Mouse (Mus musculus): ENCODE measurements around the gene Mef2b. TPM values are rescaled to one million over a fixed set of nuclear protein-coding genes. Genes with fewer than 3 reads are reported as not detected.
"Not testable (repeated sequence)": the region's sequence is repeated elsewhere in the genome, so short reads cannot be mapped to it uniquely, and the experiment has no call there.

Gene Mef2b
- polyA plus RNA-seq, 1 experiment from 2014 or later: 0.10 TPM

- peak overlapping the region; percentile 77 for H3K9ac ChIP-seq (ENCODE audit: low read length)
- WGBS: 2% methylated on average over 31 of the region's 31 CpGs
- peak overlapping the region; percentile 62 for H3K4me3 ChIP-seq (ENCODE audit: low read depth, low read length)
- H3K36me3 ChIP-seq (ENCODE audit: control insufficient read depth, insufficient read depth, low read length): no peaks in the 10 kb centered on the region
- peak overlapping the region; percentile 96 for H3K4me2 ChIP-seq (replicated peaks; ENCODE audit: low read depth)
- H3K27ac ChIP-seq (replicated peaks): peak overlapping the region; percentile 83
- no peaks in the 10 kb centered on the region for H3K9me3 ChIP-seq (ENCODE audit: control insufficient read depth, low read length)
- ATAC-seq (ENCODE audit: low FRiP score, low TSS enrichment) (peak; percentile 0; the same call in 1 of the 2 replicates), DNase-seq (ENCODE audit: low spot score) (no peak)
- H3K4me1 ChIP-seq (replicated peaks; ENCODE audit: control insufficient read depth, insufficient read depth): no peaks in the 10 kb centered on the region
- TF ChIP-seq EP300 (optimal IDR thresholded peaks at IDR 0.05) (no peak), CTCF (IDR thresholded peaks at IDR 0.05; ENCODE audit: low read depth) (no peak)
- no peaks in the 10 kb centered on the region for H3K27me3 ChIP-seq (ENCODE audit: control insufficient read depth, insufficient read depth, low read length)
Observed at GRCm38 (mm10) chr8:70211726-70212111, 72.2 kb downstream of the Mef2b start.

- ATAC-seq (ENCODE audit: low FRiP score, low TSS enrichment): peak; percentile 98
- Histone ChIP-seq H3K4me1 (replicated peaks; ENCODE audit: control insufficient read depth, insufficient read depth) (no peaks in the 10 kb centered on the region), H3K9me3 (ENCODE audit: control insufficient read depth, low read length) (no peaks in the 10 kb centered on the region), H3K4me3 (ENCODE audit: low read depth, low read length) (peak within 1 kb of the TSS; percentile 62), H3K4me2 (replicated peaks; ENCODE audit: low read depth) (peak within 1 kb of the TSS; percentile 96), H3K27ac (replicated peaks) (peak within 1 kb of the TSS; percentile 83), H3K27me3 (ENCODE audit: control insufficient read depth, insufficient read depth, low read length) (no peaks in the 10 kb centered on the region), H3K9ac (ENCODE audit: low read length) (peak within 1 kb of the TSS; percentile 77), H3K36me3 (ENCODE audit: control insufficient read depth, insufficient read depth, low read length) (no peaks in the 10 kb centered on the region)
- peak; percentile 98 for DNase-seq (ENCODE audit: low spot score)
- WGBS: under 1% methylated on average over 60 of the region's 66 CpGs
- TF ChIP-seq CTCF (IDR thresholded peaks at IDR 0.05; ENCODE audit: low read depth) (peak; percentile 12; the same call in 1 of the 2 replicates), EP300 (optimal IDR thresholded peaks at IDR 0.05) (no peak)
Observed at GRCm38 (mm10) chr8:70212112-70213055, 72.9 kb downstream of the Mef2b start, which contains the start of gene Slc25a42. Slc25a42 (minus strand) TSS chr8:70212305.

GRCm38 (mm10) chr8:70214411-70214810 lies 74.9 kb downstream of the Mef2b start:
- H3K4me3 ChIP-seq (ENCODE audit: low read depth, low read length): no peak overlapping the region
- no peak overlapping the region for H3K4me2 ChIP-seq (replicated peaks; ENCODE audit: low read depth)
- DNase-seq (ENCODE audit: low spot score) (no peak), ATAC-seq (ENCODE audit: low FRiP score, low TSS enrichment) (no peak)
- no peaks in the 10 kb centered on the region for H3K4me1 ChIP-seq (replicated peaks; ENCODE audit: control insufficient read depth, insufficient read depth)
- no peak overlapping the region for H3K27ac ChIP-seq (replicated peaks)
- WGBS: 65% methylated on average over 3 of the region's 3 CpGs
- TF ChIP-seq EP300 (optimal IDR thresholded peaks at IDR 0.05) (no peak), CTCF (IDR thresholded peaks at IDR 0.05; ENCODE audit: low read depth) (no peak)
- no peaks in the 10 kb centered on the region for H3K27me3 ChIP-seq (ENCODE audit: control insufficient read depth, insufficient read depth, low read length)
- H3K36me3 ChIP-seq (ENCODE audit: control insufficient read depth, insufficient read depth, low read length): no peaks in the 10 kb centered on the region
- H3K9me3 ChIP-seq (ENCODE audit: control insufficient read depth, low read length): no peaks in the 10 kb centered on the region
- no peak overlapping the region for H3K9ac ChIP-seq (ENCODE audit: low read length)

GRCm38 (mm10) chr8:70215092-70215491 lies 75.6 kb downstream of the Mef2b start:
- no peak overlapping the region for H3K4me3 ChIP-seq (ENCODE audit: low read depth, low read length)
- ATAC-seq (ENCODE audit: low FRiP score, low TSS enrichment) (no peak), DNase-seq (ENCODE audit: low spot score) (no peak)
- no peaks in the 10 kb centered on the region for H3K9me3 ChIP-seq (ENCODE audit: control insufficient read depth, low read length)
- H3K36me3 ChIP-seq (ENCODE audit: control insufficient read depth, insufficient read depth, low read length): no peaks in the 10 kb centered on the region
- no peaks in the 10 kb centered on the region for H3K27me3 ChIP-seq (ENCODE audit: control insufficient read depth, insufficient read depth, low read length)
- H3K9ac ChIP-seq (ENCODE audit: low read length): no peak overlapping the region
- H3K4me1 ChIP-seq (replicated peaks; ENCODE audit: control insufficient read depth, insufficient read depth): no peaks in the 10 kb centered on the region
- WGBS: 74% methylated on average over 5 of the region's 5 CpGs
- no peak overlapping the region for H3K4me2 ChIP-seq (replicated peaks; ENCODE audit: low read depth)
- no peak for TF ChIP-seq EP300 (optimal IDR thresholded peaks at IDR 0.05)
- TF ChIP-seq CTCF (IDR thresholded peaks at IDR 0.05; ENCODE audit: low read depth): no peak
- no peak overlapping the region for H3K27ac ChIP-seq (replicated peaks)

GRCm38 (mm10) chr8:70216161-70216560 lies 76.7 kb downstream of the Mef2b start:
- H3K4me3 ChIP-seq (ENCODE audit: low read depth, low read length); H3K27me3 ChIP-seq (ENCODE audit: control insufficient read depth, insufficient read depth, low read length); H3K9me3 ChIP-seq (ENCODE audit: control insufficient read depth, low read length); H3K4me2 ChIP-seq (replicated peaks; ENCODE audit: low read depth); H3K27ac ChIP-seq (replicated peaks); H3K9ac ChIP-seq (ENCODE audit: low read length); H3K36me3 ChIP-seq (ENCODE audit: control insufficient read depth, insufficient read depth, low read length); ATAC-seq (ENCODE audit: low FRiP score, low TSS enrichment); H3K4me1 ChIP-seq (replicated peaks; ENCODE audit: control insufficient read depth, insufficient read depth); DNase-seq (ENCODE audit: low spot score): not testable (repeated sequence)
- WGBS: 73% methylated on average over 3 of the region's 3 CpGs

- Histone ChIP-seq H3K4me3 (ENCODE audit: low read depth, low read length) (no peak overlapping the region), H3K27me3 (ENCODE audit: control insufficient read depth, insufficient read depth, low read length) (no peaks in the 10 kb centered on the region), H3K27ac (replicated peaks) (no peak overlapping the region; the same call in 1 of the 2 replicates), H3K4me1 (replicated peaks; ENCODE audit: control insufficient read depth, insufficient read depth) (no peaks in the 10 kb centered on the region), H3K36me3 (ENCODE audit: control insufficient read depth, insufficient read depth, low read length) (no peaks in the 10 kb centered on the region), H3K9me3 (ENCODE audit: control insufficient read depth, low read length) (no peaks in the 10 kb centered on the region), H3K9ac (ENCODE audit: low read length) (no peak overlapping the region), H3K4me2 (replicated peaks; ENCODE audit: low read depth) (no peak overlapping the region)
- DNase-seq (ENCODE audit: low spot score): peak; percentile 31
- 47% methylated on average over 1 of the region's 1 CpGs for WGBS
- ATAC-seq (ENCODE audit: low FRiP score, low TSS enrichment): no peak
- TF ChIP-seq CTCF (IDR thresholded peaks at IDR 0.05; ENCODE audit: low read depth) (no peak), EP300 (optimal IDR thresholded peaks at IDR 0.05) (no peak)
Observed at GRCm38 (mm10) chr8:70216566-70216965, 77.1 kb downstream of the Mef2b start.

Small RNA genes lying within 50 kb of the gene (microRNA-seq; reads per million reads assigned to microRNA genes)
- gene Mir7066: not detected

Other genes starting within 250 kb of the Mef2b start
- 2.1 and 2.7 TPM in 2 replicates for gene Tssk6, start 237.5 kb upstream of the Mef2b start, polyA plus RNA-seq (2015; fragmentation: Nextera tagmentation; extraction: Ambion mirVana)
- gene Ndufa13, start 237.2 kb upstream of the Mef2b start, polyA plus RNA-seq (2015; fragmentation: Nextera tagmentation; extraction: Ambion mirVana): 199 and 205 TPM in 2 replicates
- 1.6 and 2.7 TPM in 2 replicates for gene Yjefn3, start 237.0 kb upstream of the Mef2b start, polyA plus RNA-seq (2015; fragmentation: Nextera tagmentation; extraction: Ambion mirVana)
- gene Gatad2a, start 143.3 kb upstream of the Mef2b start, polyA plus RNA-seq (2015; fragmentation: Nextera tagmentation; extraction: Ambion mirVana): 32.4 and 36.4 TPM in 2 replicates
- gene Mau2, start 97.0 kb upstream of the Mef2b start, polyA plus RNA-seq (2015; fragmentation: Nextera tagmentation; extraction: Ambion mirVana): 22.4 and 24.4 TPM in 2 replicates
- 21.2 and 22.0 TPM in 2 replicates for gene Sugp1, start 96.9 kb upstream of the Mef2b start, polyA plus RNA-seq (2015; fragmentation: Nextera tagmentation; extraction: Ambion mirVana)
- gene Tm6sf2, start 66.8 kb upstream of the Mef2b start, polyA plus RNA-seq (2015; fragmentation: Nextera tagmentation; extraction: Ambion mirVana): 1.0 and 1.5 TPM in 2 replicates
- gene Hapln4, start 56.3 kb upstream of the Mef2b start, polyA plus RNA-seq (2015; fragmentation: Nextera tagmentation; extraction: Ambion mirVana): 0.02 and 0.10 TPM in 2 replicates
- 0.17 and 0.27 TPM in 2 replicates for gene Ncan, start 18.8 kb upstream of the Mef2b start, polyA plus RNA-seq (2015; fragmentation: Nextera tagmentation; extraction: Ambion mirVana)
- gene Nr2c2ap, start 8.4 kb upstream of the Mef2b start, polyA plus RNA-seq (2015; fragmentation: Nextera tagmentation; extraction: Ambion mirVana): 31.9 and 33.6 TPM in 2 replicates
- gene Rfxank, start 557 bp upstream of the Mef2b start, polyA plus RNA-seq (2015; fragmentation: Nextera tagmentation; extraction: Ambion mirVana): 8.9 and 9.8 TPM in 2 replicates
- 30.1 and 30.5 TPM in 2 replicates for gene Borcs8, start 212 bp upstream of the Mef2b start, polyA plus RNA-seq (2015; fragmentation: Nextera tagmentation; extraction: Ambion mirVana)
- gene Tmem161a, start 32.6 kb downstream of the Mef2b start, polyA plus RNA-seq (2015; fragmentation: Nextera tagmentation; extraction: Ambion mirVana): 38.2 and 40.8 TPM in 2 replicates
- gene Slc25a42, start 72.6 kb downstream of the Mef2b start, polyA plus RNA-seq (2015; fragmentation: Nextera tagmentation; extraction: Ambion mirVana): 3.1 and 4.5 TPM in 2 replicates
- 7.8 and 9.0 TPM in 2 replicates for gene Sugp2, start 94.5 kb downstream of the Mef2b start, polyA plus RNA-seq (2015; fragmentation: Nextera tagmentation; extraction: Ambion mirVana)
- 11.9 and 12.9 TPM in 2 replicates for gene Armc6, start 94.8 kb downstream of the Mef2b start, polyA plus RNA-seq (2015; fragmentation: Nextera tagmentation; extraction: Ambion mirVana)
- gene Homer3, start 143.1 kb downstream of the Mef2b start, polyA plus RNA-seq (2015; fragmentation: Nextera tagmentation; extraction: Ambion mirVana): 13.8 and 17.5 TPM in 2 replicates
- 35.0 and 36.0 TPM in 2 replicates for gene Ddx49, start 162.8 kb downstream of the Mef2b start, polyA plus RNA-seq (2015; fragmentation: Nextera tagmentation; extraction: Ambion mirVana)
- gene Cope, start 162.8 kb downstream of the Mef2b start, polyA plus RNA-seq (2015; fragmentation: Nextera tagmentation; extraction: Ambion mirVana): 347 and 366 TPM in 2 replicates
- gene Cers1, start 176.1 kb downstream of the Mef2b start, polyA plus RNA-seq (2015; fragmentation: Nextera tagmentation; extraction: Ambion mirVana): 2.0 and 2.6 TPM in 2 replicates
- 0.53 TPM in 2 replicates for gene Gdf1, start 190.1 kb downstream of the Mef2b start, polyA plus RNA-seq (2015; fragmentation: Nextera tagmentation; extraction: Ambion mirVana)
- gene Upf1, start 213.6 kb downstream of the Mef2b start, polyA plus RNA-seq (2015; fragmentation: Nextera tagmentation; extraction: Ambion mirVana): 9.5 and 9.6 TPM in 2 replicates
- 0.15 and 0.42 TPM in 2 replicates for gene Comp, start 233.8 kb downstream of the Mef2b start, polyA plus RNA-seq (2015; fragmentation: Nextera tagmentation; extraction: Ambion mirVana)

Data from stomach, postnatal 0 days (tissue).